Mouse (Mus musculus): ENCODE measurements around the gene Phykpl.
A peak's percentile ranks its signal among the peaks of the same experiment; 100 is the strongest.

The Phykpl gene

DNA sequence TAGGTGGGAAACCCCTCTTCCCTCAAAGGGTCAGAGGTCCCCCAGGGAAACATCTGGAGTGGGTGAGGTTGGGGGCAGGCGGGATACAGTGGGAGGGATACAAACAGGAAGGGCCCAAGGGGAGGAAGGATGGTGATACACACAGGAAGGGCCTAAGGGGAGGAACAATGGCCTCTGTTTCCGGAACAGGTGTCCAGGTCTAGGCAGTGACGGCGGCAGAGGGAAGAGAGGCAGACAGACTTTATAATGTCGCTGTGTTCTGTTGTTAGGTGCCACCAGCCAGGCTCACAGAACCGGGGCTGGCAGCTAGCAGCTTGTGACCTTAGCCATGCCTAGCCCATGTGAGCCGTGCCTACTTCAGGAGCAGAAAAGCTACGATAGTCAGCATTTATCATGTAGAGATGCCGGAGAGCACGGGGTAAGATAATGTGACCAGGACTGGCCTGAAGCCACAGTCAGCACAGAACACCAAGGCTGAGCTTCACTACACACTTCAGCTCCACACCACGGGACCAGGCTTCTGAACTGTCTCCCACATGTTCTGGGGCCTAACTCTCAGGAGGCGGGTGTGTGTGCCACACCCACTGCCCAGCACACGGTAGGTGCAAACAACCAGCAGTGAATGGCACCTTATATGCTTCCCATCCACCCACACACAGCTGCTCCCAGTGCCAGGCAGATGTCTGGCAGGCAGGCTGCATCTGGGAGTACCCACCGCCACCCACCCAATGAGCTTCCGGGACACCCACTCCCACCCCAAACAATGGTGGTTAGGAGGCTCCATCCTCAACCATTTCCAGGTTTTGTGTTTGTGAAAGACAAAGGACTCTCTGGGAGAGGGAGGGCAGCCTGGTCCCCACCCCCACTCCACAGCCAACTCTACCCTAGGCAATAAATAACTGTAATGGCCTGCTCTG lies 62.5 kb downstream of the Phykpl start:
- peak; percentile 68 for DNase-seq

DNA sequence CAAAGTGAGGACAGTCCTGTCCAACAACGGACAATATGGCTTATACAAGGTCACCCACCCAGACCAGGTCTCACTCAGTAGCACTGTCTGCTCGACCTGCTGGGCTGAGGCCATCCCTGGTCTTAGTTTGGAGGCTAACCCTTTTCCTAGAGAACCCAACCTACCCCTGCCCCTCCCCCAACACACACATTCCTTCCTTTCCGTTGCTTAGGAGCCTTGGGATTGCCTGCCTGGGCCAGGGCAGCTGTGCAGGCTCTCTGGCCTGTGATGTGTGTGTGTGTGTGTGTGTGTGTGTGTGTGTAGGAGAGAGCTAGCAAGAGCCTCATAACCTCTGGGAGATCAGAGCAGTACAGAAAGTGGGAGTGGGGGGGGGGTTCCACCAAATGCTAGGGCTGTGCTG lies 64.0 kb downstream of the Phykpl start:
- DNase-seq = peak; percentile 72

DNA sequence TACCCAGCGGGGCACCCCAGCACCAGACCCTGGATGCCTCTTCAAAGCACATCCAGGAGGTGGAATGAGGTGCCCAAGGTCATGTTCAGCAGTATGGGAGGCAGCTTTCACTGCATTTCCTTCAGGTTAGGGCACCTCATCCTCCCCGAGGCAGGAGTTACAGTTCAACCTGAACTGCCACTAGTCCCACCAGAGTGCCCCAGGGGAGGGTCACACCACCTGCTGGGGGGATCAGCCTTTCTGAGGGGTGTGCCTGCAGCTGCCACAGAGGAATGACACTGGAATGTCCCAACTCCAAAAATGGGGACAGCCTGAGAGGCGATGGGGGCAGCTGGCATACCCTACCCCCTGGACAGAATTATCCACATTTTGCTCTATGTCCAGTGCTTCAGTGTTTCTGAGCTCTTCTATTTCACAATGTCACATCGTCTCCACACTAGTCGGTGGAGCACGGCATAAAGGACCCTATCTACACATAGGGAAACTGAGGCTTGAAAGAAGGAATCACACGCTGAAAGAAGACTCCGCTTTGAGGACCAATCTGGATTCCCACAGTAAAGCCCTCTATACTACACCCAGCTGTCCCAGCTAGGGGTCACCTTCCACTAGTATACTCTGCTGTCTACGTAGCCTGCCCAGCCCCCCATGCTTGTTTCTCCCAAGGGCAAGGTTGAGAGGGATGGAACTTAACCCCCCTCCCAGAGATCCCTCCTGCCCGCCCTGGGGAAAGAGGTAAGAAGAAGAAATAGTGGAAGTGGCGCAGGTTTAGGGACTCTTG lies 64.7 kb downstream of the Phykpl start:
- peak; percentile 17 for DNase-seq

DNA sequence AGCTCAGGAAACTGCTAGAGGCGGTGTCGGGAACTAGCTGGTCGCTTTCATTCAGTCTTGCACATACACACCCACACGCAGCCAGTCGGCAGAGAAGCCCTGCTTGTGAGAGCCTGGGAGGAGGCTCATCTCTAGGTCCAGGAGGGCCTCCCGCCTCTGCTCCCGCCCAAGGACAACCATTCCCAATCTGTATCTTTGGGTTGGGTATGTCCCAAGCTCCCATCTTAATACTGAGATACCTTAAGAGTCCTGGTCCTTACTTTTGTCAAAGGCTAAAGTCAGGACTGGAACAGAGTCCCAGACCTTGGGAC lies 65.3 kb downstream of the Phykpl start:
- peak; percentile 37 for DNase-seq

DNA sequence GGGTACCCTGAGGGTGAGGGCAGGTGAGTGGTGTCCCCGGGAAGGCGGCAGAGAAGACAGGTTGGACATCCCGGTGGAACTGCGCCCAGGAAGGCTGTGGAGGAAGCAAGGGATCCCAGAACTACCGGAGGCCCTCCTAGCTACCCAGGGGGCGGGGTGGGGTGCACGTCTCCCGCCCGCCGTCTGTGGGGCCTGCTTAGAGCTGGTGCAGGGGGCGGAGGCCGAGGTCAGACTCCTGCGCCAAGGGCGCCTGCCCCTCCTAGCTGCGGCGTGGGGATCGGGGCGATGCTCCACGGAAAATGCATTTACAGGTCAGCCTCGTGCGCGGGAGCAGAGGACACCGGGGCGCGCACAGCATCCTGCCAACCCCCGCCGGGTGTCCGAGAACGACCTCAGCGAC lies 65.7 kb downstream of the Phykpl start:
- DNase-seq = peak; percentile 51

DNA sequence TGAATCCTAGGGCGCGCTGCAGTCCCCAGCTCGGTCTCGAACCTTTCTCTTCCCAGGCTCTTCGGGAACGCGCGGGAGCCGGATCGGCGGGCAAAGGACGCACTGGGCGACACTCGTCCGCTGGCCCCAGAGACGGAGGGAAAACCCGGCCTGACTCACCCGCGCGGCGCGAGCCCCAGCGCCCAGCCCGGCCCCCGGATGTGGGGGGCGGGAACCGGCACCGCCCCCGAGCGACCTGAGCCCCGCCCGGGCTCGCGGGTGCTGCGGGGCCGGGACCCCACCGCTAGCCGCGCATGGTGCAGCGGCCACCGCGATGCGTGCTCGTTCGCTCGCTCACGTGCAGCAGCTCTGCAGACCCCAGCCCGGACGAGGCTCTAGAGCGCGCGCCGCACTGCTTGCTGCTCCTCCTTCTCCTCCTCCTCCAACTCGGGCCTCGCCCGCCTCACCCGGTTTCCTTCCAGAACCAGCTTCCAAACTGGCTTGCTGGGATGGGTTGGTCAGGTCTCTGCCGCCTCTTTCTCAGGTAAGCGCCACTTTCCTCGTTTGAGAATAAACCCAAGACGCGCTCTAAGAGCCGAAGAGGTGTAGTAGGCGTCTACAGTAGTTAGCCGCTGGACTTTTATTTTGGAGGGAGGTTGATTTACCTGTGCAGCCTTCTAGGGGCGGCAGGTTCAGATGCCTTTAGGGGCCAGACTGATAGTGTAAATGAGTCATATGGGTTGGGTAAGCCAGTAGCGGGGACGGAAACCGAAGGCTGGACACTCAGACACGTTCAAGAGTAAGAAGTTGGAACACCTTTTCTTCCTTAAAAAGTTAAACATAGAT lies 66.3 kb downstream of the Phykpl start, which contains the start of the genes N4bp3 and D930048N14Rik:
Gene N4bp3 (minus strand): TSS at position 152 of the 825 bp plus-strand sequence.
Gene D930048N14Rik (plus strand): TSS at position 264 of the 825 bp plus-strand sequence.
- peak; percentile 87 for DNase-seq

DNA sequence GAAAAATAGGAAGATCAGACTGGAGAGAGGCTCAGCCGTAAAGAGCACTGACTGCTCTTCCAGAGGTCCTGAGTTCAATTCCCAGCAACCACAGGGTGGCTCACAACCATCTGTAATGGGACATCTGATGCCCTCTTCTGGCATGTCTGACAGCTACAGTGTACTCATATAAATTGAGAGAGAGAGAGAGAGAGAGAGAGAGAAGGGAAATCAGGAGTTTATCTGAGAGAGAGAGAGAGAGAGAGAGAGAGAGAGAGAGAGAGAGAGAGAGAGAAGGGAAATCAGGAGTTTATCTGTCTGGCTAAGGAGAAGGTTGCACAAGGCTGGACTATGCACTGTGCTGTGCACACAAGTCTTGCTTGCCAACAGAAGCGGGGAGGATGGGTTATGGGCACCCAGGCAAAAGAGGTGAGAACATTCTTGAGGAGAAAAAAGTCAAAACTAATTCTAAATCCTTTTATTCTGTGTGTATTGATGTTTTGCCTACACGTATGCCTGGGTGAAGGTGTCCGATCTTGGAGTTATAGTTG lies 68.4 kb downstream of the Phykpl start:
- no peak for DNase-seq

DNA sequence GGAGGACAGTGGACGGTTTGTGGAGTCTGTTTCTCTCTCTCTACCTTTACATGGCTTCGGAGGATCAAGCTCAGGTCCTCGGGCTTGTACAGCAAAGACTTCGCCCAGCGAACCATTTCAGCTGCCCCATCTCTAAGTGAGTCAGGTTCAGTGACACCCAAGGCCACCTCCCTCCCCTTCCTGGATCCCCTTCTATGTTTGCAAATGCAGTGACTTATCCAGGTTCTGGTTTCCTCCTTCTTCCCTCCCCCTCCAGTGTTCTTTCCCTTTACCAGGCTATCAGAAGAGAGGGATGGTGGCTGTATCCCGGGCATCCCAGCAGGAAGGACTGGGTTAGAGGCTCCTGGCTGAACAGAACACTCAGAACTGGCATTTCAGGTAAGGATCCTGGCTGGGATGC lies 69.2 kb downstream of the Phykpl start:
- DNase-seq = no peak
